Mouse (Mus musculus) liver, embryonic 12.5 days (tissue): ENCODE data around the gene A730009L09Rik. TPM values are rescaled to one million over a fixed set of nuclear protein-coding genes. Genes with fewer than 3 reads are reported as not detected.

Experiments
- ATAC-seq: fragments of 200-750 bp; cut with Nextera tagmentation; 2 replicates; pipeline ENCODE4 v1.8.0; 2017; ENCODE audit warnings: moderate number of reproducible peaks, mild to moderate bottlenecking, moderate library complexity
- H3K27ac ChIP-seq: fragments of 300-500 bp; sonication (generic); 2 replicates; pipeline ENCODE4 v1.5.1; 2016; ENCODE audit warnings: mild to moderate bottlenecking
- H3K27me3 ChIP-seq: fragments of 300-500 bp; sonication (generic); replicated peaks from 2 replicates; pipeline ENCODE4 v1.6.1; 2016; ENCODE audit warnings: mild to moderate bottlenecking, moderate library complexity
- H3K36me3 ChIP-seq: fragments of 300-500 bp; sonication (generic); 2 replicates; pipeline ENCODE4 v1.6.1; 2016; ENCODE audit warnings: mild to moderate bottlenecking, moderate library complexity
- H3K4me1 ChIP-seq: fragments of 300-500 bp; sonication (generic); 2 replicates; pipeline ENCODE4 v1.6.1; 2016
- H3K4me2 ChIP-seq: fragments of 300-500 bp; sonication (generic); 2 replicates; pipeline ENCODE4 v1.6.1; 2016; ENCODE audit warnings: mild to moderate bottlenecking, moderate library complexity
- H3K4me3 ChIP-seq: fragments of 300-500 bp; sonication (generic); 2 replicates; pipeline ENCODE4 v1.5.1; 2016; ENCODE audit warnings: mild to moderate bottlenecking, moderate library complexity
- H3K9ac ChIP-seq: fragments of 300-500 bp; sonication (generic); 2 replicates; pipeline ENCODE4 v1.6.1; 2016; ENCODE audit warnings: mild to moderate bottlenecking, moderate library complexity
- H3K9me3 ChIP-seq: fragments of 300-500 bp; sonication (generic); replicated peaks from 2 replicates; pipeline ENCODE4 v1.6.1; 2016; ENCODE audit warnings: mild to moderate bottlenecking, moderate library complexity
- WGBS: fragments of 180-500 bp; shearing (Covaris S2); methylation state at CpG from one replicate; pipeline ENCODE4 v1.1.7; 2016; ENCODE audit not compliant: insufficient replicate concordance; 5-methylcytosine and 5-hydroxymethylcytosine counted together
- polyA plus RNA-seq: library from polyadenylated mRNA; unstranded; fragments of >200 nt; fragmentation: Nextera tagmentation; extraction: Ambion mirVana; gene quantifications from 2 replicates; pipeline ENCODE4 v1.2.1, GENCODE M21; 2016

A730009L09Rik gene
- not detected in 2 replicates for polyA plus RNA-seq

- no peak within 1 kb of the TSS for H3K9ac ChIP-seq
- WGBS: 76% methylated on average over 8 of the region's 8 CpGs
- H3K4me1 ChIP-seq: no peaks in the 10 kb centered on the region
- H3K9me3 ChIP-seq: no peaks in the 10 kb centered on the region
- no peaks in the 10 kb centered on the region for H3K36me3 ChIP-seq
- H3K4me2 ChIP-seq: no peak within 1 kb of the TSS
- H3K27ac ChIP-seq: no peak within 1 kb of the TSS
- H3K4me3 ChIP-seq: no peak within 1 kb of the TSS
- ATAC-seq: no peak
- no peaks in the 10 kb centered on the region for H3K27me3 ChIP-seq
These were observed at the start of gene A730009L09Rik for GRCm38 (mm10) chr16:84514821-84515220. Gene A730009L09Rik, plus strand, starts transcription at chr16:84515121.

GRCm38 (mm10) chr16:84465581-84466165, 49.2 kb upstream of the A730009L09Rik start:
- H3K4me1 ChIP-seq: no peaks in the 10 kb centered on the region
- WGBS: 62% methylated on average over 6 of the region's 6 CpGs

DNA sequence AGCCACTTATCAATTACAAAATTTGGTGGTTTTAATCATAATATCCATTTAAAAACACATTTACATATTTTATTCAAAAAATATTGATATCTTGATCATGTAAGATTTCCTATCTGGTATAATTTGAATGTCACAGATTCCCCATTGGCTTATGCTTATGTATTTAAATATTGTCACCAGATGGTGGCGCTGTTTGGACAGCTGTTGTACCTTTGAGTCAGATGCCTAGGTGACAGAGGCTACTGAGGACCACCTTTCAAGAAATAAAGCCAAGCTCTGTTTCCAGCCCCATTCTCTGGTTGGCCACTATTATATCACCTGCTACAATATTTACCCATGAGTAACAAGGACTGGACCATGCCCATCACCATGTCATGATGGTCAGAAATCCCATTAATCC, 46.0 kb upstream of the A730009L09Rik start:
- 14% methylated on average over 1 of the region's 1 CpGs for whole genome bisulfite sequencing
- Histone ChIP-seq H3K9me3 (no peaks in the 10 kb centered on the region), H3K4me3 (no peak overlapping the region), H3K9ac (no peak overlapping the region), H3K27ac (no peak overlapping the region), H3K4me1 (no peaks in the 10 kb centered on the region), H3K36me3 (no peaks in the 10 kb centered on the region), H3K4me2 (no peak overlapping the region), H3K27me3 (no peaks in the 10 kb centered on the region)
- ATAC-seq: no peak

More at GRCm38 (mm10) chr16:84465581-84466165, 49.2 kb upstream of the A730009L09Rik start:
- Histone ChIP-seq H3K4me3 (no peak overlapping the region), H3K9me3 (no peaks in the 10 kb centered on the region), H3K36me3 (no peaks in the 10 kb centered on the region), H3K27me3 (no peaks in the 10 kb centered on the region), H3K4me2 (no peak overlapping the region), H3K27ac (no peak overlapping the region), H3K9ac (no peak overlapping the region)
- no peak for ATAC-seq

GRCm38 (mm10) chr16:84469994-84470393, 44.9 kb upstream of the A730009L09Rik start:
- no peaks in the 10 kb centered on the region for H3K27me3 ChIP-seq
- no peaks in the 10 kb centered on the region for H3K9me3 ChIP-seq
- no peaks in the 10 kb centered on the region for H3K36me3 ChIP-seq
- WGBS: 68% methylated on average over 1 of the region's 1 CpGs
- no peaks in the 10 kb centered on the region for H3K4me1 ChIP-seq
- H3K9ac ChIP-seq: no peak overlapping the region
- H3K4me3 ChIP-seq: no peak overlapping the region
- no peak overlapping the region for H3K4me2 ChIP-seq
- H3K27ac ChIP-seq: no peak overlapping the region
- no peak for ATAC-seq

GRCm38 (mm10) chr16:84473406-84473805, 41.5 kb upstream of the A730009L09Rik start:
- Histone ChIP-seq H3K4me3 (no peak overlapping the region), H3K27me3 (no peaks in the 10 kb centered on the region), H3K27ac (no peak overlapping the region), H3K36me3 (no peaks in the 10 kb centered on the region), H3K4me1 (no peaks in the 10 kb centered on the region), H3K9me3 (no peaks in the 10 kb centered on the region), H3K4me2 (no peak overlapping the region), H3K9ac (no peak overlapping the region)
- 68% methylated on average over 6 of the region's 6 CpGs for WGBS
- ATAC-seq: no peak

GRCm38 (mm10) chr16:84474712-84475111, 40.2 kb upstream of the A730009L09Rik start:
- WGBS: 57% methylated on average over 4 of the region's 4 CpGs
- no peak for ATAC-seq

GRCm38 (mm10) chr16:84476948-84477347, 38.0 kb upstream of the A730009L09Rik start:
- no peak overlapping the region for H3K9ac ChIP-seq
- H3K4me1 ChIP-seq: no peaks in the 10 kb centered on the region
- no peak overlapping the region for H3K4me3 ChIP-seq
- H3K9me3 ChIP-seq: no peaks in the 10 kb centered on the region
- H3K27ac ChIP-seq: no peak overlapping the region
- H3K4me2 ChIP-seq: no peak overlapping the region
- WGBS: 49% methylated on average over 5 of the region's 5 CpGs
- no peaks in the 10 kb centered on the region for H3K36me3 ChIP-seq
- ATAC-seq: no peak
- no peaks in the 10 kb centered on the region for H3K27me3 ChIP-seq

More at GRCm38 (mm10) chr16:84474712-84475111, 40.2 kb upstream of the A730009L09Rik start:
- H3K9ac ChIP-seq: no peak overlapping the region
- no peaks in the 10 kb centered on the region for H3K36me3 ChIP-seq
- H3K27me3 ChIP-seq: no peaks in the 10 kb centered on the region
- no peak overlapping the region for H3K4me2 ChIP-seq
- no peaks in the 10 kb centered on the region for H3K4me1 ChIP-seq
- no peak overlapping the region for H3K4me3 ChIP-seq
- H3K27ac ChIP-seq: no peak overlapping the region
- H3K9me3 ChIP-seq: no peaks in the 10 kb centered on the region

GRCm38 (mm10) chr16:84477528-84477927, 37.4 kb upstream of the A730009L09Rik start:
- Histone ChIP-seq H3K4me1 (no peaks in the 10 kb centered on the region), H3K27me3 (no peaks in the 10 kb centered on the region), H3K4me3 (no peak overlapping the region), H3K4me2 (no peak overlapping the region), H3K9ac (no peak overlapping the region), H3K9me3 (no peaks in the 10 kb centered on the region), H3K36me3 (no peaks in the 10 kb centered on the region), H3K27ac (no peak overlapping the region)
- WGBS: 54% methylated on average over 1 of the region's 1 CpGs
- no peak for ATAC-seq

DNA sequence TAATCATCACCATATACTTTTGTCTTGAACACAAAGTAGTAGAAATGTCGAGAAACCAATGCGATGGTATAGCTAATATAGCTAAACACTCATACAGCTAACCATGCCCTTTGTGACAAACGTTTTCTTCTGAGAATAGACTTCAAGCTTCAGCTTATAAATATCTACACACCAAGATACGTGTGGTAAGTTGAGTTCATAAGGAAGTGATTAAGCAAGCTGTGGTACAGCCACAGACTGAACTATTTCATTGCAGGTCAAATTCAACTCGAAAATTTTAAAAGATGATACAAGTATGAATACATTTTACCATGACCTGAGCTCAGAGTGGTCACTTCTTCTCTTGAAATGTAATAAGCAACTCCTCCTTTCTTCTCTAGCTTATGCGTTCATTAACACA, 37.0 kb upstream of the A730009L09Rik start:
- WGBS: 59% methylated on average over 6 of the region's 6 CpGs
- H3K36me3 ChIP-seq: no peaks in the 10 kb centered on the region
- no peak overlapping the region for H3K9ac ChIP-seq
- H3K4me2 ChIP-seq: no peak overlapping the region
- H3K27me3 ChIP-seq: no peaks in the 10 kb centered on the region
- ATAC-seq: no peak
- H3K27ac ChIP-seq: no peak overlapping the region
- no peaks in the 10 kb centered on the region for H3K9me3 ChIP-seq
- H3K4me3 ChIP-seq: no peak overlapping the region
- no peaks in the 10 kb centered on the region for H3K4me1 ChIP-seq

- no peak overlapping the region for H3K27ac ChIP-seq
- no peaks in the 10 kb centered on the region for H3K27me3 ChIP-seq
- no peak overlapping the region for H3K4me2 ChIP-seq
- H3K36me3 ChIP-seq: no peaks in the 10 kb centered on the region
- WGBS: 72% methylated on average over 11 of the region's 11 CpGs
- no peak overlapping the region for H3K4me3 ChIP-seq
- H3K4me1 ChIP-seq: no peaks in the 10 kb centered on the region
- no peaks in the 10 kb centered on the region for H3K9me3 ChIP-seq
- no peak overlapping the region for H3K9ac ChIP-seq
- no peak for ATAC-seq
These were observed 29.0 kb upstream of the A730009L09Rik start for GRCm38 (mm10) chr16:84485931-84486330.

DNA sequence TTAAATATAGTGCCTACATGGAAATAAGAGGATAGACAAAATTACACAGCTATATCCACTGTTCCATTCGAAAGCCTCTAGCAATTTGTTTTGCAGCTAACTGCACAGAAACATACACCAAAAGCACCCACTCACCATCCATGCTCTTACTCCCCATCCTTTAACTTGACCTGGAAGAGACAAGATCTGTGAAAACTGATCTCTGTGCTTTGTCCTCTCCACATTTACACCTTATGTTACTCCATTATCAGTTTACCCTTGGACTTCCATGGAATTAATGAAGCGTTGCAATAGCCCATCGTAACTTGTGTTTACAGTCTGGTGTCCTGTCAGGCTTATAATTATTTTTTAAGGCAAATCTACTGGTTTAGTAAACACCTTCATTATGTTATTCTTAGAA, 20.1 kb upstream of the A730009L09Rik start:
- ATAC-seq: no peak
- 77% methylated on average over 3 of the region's 3 CpGs for WGBS
- H3K4me2 ChIP-seq: no peak overlapping the region
- no peak overlapping the region for H3K4me3 ChIP-seq
- no peaks in the 10 kb centered on the region for H3K9me3 ChIP-seq
- H3K27me3 ChIP-seq: no peaks in the 10 kb centered on the region
- H3K4me1 ChIP-seq: no peaks in the 10 kb centered on the region
- H3K36me3 ChIP-seq: no peaks in the 10 kb centered on the region
- H3K27ac ChIP-seq: no peak overlapping the region
- H3K9ac ChIP-seq: no peak overlapping the region

DNA sequence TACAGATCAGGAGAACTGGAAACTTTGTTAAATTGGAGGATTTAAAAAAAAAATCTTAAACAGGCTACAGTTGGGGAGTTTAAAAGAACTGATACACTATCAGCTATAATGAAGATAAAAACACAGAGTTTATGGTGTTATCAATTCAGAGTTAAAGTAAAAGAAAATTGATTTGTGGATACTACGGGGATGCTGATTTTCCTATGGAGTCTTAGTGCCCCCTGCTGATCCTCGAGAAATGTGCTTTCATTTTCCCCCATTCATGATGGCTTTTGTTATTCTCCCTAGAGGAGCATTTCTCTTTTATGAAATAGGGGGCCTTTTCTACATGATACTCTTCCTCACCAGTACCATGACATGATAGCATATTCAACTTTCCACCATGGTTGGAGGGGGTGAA, 19.5 kb upstream of the A730009L09Rik start:
- Histone ChIP-seq H3K27ac (no peak overlapping the region), H3K9ac (no peak overlapping the region), H3K36me3 (no peaks in the 10 kb centered on the region), H3K27me3 (no peaks in the 10 kb centered on the region), H3K4me3 (no peak overlapping the region), H3K4me1 (no peaks in the 10 kb centered on the region), H3K9me3 (no peaks in the 10 kb centered on the region), H3K4me2 (no peak overlapping the region)
- 60% methylated on average over 2 of the region's 2 CpGs for WGBS
- ATAC-seq: no peak

GRCm38 (mm10) chr16:84507681-84508080, 7.2 kb upstream of the A730009L09Rik start:
- Histone ChIP-seq H3K4me2 (no peak overlapping the region), H3K27me3 (no peaks in the 10 kb centered on the region), H3K4me3 (no peak overlapping the region), H3K27ac (no peak overlapping the region), H3K9ac (no peak overlapping the region), H3K36me3 (no peaks in the 10 kb centered on the region), H3K9me3 (no peaks in the 10 kb centered on the region), H3K4me1 (no peaks in the 10 kb centered on the region)
- whole genome bisulfite sequencing: 56% methylated on average over 4 of the region's 4 CpGs
- no peak for ATAC-seq
